Mouse (Mus musculus): ENCODE data around the gene Ubl7.

Gene Ubl7

GRCm38 (mm10) chr9:57967237-57967960, 56.6 kb downstream of the Ubl7 start:
- peak; percentile 83 for DNase-seq

- DNase-seq, result no peak
These were observed 57.5 kb downstream of the Ubl7 start for GRCm38 (mm10) chr9:57968166-57968771.

- DNase-seq, result no peak
These were observed 58.2 kb downstream of the Ubl7 start for GRCm38 (mm10) chr9:57968783-57969542.

- no peak for DNase-seq
These were observed 59.1 kb downstream of the Ubl7 start for GRCm38 (mm10) chr9:57969736-57970495.

GRCm38 (mm10) chr9:57971413-57971812, 60.6 kb downstream of the Ubl7 start:
- DNase-seq, result no peak

- no peak for DNase-seq
These were observed 61.4 kb downstream of the Ubl7 start for GRCm38 (mm10) chr9:57972141-57972591.

- no peak for DNase-seq
These were observed 62.1 kb downstream of the Ubl7 start for GRCm38 (mm10) chr9:57972776-57973439.

GRCm38 (mm10) chr9:57973440-57974066, 62.8 kb downstream of the Ubl7 start:
- no peak for DNase-seq

- DNase-seq, result no peak
These were observed 63.4 kb downstream of the Ubl7 start for GRCm38 (mm10) chr9:57974221-57974620.

GRCm38 (mm10) chr9:57975200-57975821, 64.5 kb downstream of the Ubl7 start:
- DNase-seq, result peak; percentile 63

- no peak for DNase-seq
These were observed 67.2 kb downstream of the Ubl7 start for GRCm38 (mm10) chr9:57978025-57978424.

GRCm38 (mm10) chr9:57978858-57979257, 68.1 kb downstream of the Ubl7 start:
- no peak for DNase-seq
